Mouse (Mus musculus) liver, embryonic 16.5 days (tissue): ENCODE data around the gene Cdh23. TPM values are rescaled to one million over a fixed set of nuclear protein-coding genes. Genes with fewer than 3 reads are reported as not detected.

Experiments
- ATAC-seq: fragments of 200-750 bp; cut with Nextera tagmentation; 2 replicates; pipeline ENCODE4 v1.8.0; 2017; ENCODE audit warnings: low read depth, mild to moderate bottlenecking, moderate number of reproducible peaks, moderate library complexity
- H3K27ac ChIP-seq: fragments of 300-500 bp; sonication (generic); 2 replicates; pipeline ENCODE4 v1.5.1; 2014; ENCODE audit warnings: mild to moderate bottlenecking, low read length
- H3K27me3 ChIP-seq: fragments of 300-500 bp; sonication (generic); 2 replicates; pipeline ENCODE4 v1.6.1; 2014; ENCODE audit warnings: low read depth, low read length, mixed read lengths; ENCODE audit not compliant: control insufficient read depth, insufficient read depth
- H3K36me3 ChIP-seq: fragments of 300-500 bp; sonication (generic); 2 replicates; pipeline ENCODE4 v1.6.1; 2014; ENCODE audit warnings: mild to moderate bottlenecking; ENCODE audit not compliant: control insufficient read depth, insufficient read depth
- H3K4me1 ChIP-seq: fragments of 300-500 bp; sonication (generic); 2 replicates; pipeline ENCODE4 v1.6.1; 2014; ENCODE audit warnings: low read depth, low read length, mixed read lengths; ENCODE audit not compliant: control insufficient read depth
- H3K4me2 ChIP-seq: fragments of 300-500 bp; sonication (generic); 2 replicates; pipeline ENCODE4 v1.6.1; 2014; ENCODE audit warnings: low read depth, low read length, mixed read lengths
- H3K4me3 ChIP-seq: fragments of 300-500 bp; sonication (generic); 2 replicates; pipeline ENCODE4 v1.5.1; 2014; ENCODE audit warnings: low read depth, mild to moderate bottlenecking, low read length
- H3K9ac ChIP-seq: fragments of 300-500 bp; sonication (generic); 2 replicates; pipeline ENCODE4 v1.6.1; 2014; ENCODE audit warnings: low read depth, low read length
- H3K9me3 ChIP-seq: fragments of 300-500 bp; sonication (generic); replicated peaks from 2 replicates; pipeline ENCODE4 v1.6.1; 2016; ENCODE audit warnings: low read length; ENCODE audit not compliant: control insufficient read depth
- WGBS: fragments of 180-500 bp; shearing (Covaris S2); extraction: QIAGEN DNeasy Blood & Tissue Kit; methylation state at CpG from one replicate; pipeline ENCODE4 v1.1.7; 2014; ENCODE audit not compliant: insufficient replicate concordance; 5-methylcytosine and 5-hydroxymethylcytosine counted together
- polyA plus RNA-seq: library from polyadenylated mRNA; unstranded; fragments of >200 nt; fragmentation: Nextera tagmentation; extraction: Ambion mirVana; gene quantifications from 2 replicates; pipeline ENCODE4 v1.2.1, GENCODE M21; 2015

Cdh23 gene
- polyA plus RNA-seq, 1 experiment from 2014 or later: 0.65 TPM

DNA sequence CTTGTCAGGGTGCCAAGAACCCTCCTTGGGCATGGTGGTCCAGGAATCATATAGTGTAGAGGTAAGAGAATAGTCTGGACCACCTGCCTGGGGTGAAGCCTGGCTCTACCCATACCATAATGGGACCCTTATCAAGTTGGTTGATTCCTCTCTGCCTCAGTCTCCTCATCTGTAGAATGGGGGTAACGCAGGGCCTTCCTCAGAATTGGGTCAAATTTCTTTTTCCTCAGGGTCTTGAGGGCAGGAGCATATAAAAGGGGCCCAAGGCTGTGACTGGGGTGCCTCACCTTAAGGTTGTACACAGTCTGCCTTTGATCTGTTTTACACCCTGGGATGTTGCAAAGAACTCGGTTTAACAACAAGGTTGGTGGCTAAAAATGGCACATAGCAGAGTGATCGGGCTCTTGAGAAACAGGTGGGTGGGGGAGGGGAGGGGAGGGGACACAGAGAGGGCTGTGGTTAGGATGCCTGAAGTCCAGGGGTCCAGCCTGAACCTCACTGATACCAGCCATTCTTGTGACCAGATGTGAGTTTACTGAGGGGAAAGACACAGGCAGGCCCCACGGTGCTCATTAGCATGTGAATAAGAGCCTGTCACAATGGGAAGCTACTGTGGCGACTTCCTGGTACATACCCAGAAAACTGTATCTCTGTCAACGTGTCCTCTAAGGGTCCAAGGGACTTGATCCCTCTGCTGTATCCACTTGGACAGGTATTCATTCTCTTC is 305.9 kb downstream of the Cdh23 start:
- Histone ChIP-seq H3K4me3 (no peak overlapping the region), H3K9ac (no peak overlapping the region), H3K4me2 (no peak overlapping the region), H3K9me3 (no peaks in the 10 kb centered on the region), H3K27ac (peak overlapping the region; percentile 67), H3K36me3 (no peaks in the 10 kb centered on the region), H3K27me3 (no peaks in the 10 kb centered on the region), H3K4me1 (no peaks in the 10 kb centered on the region)
- 25% methylated on average over 6 of the region's 6 CpGs for WGBS
- no peak for ATAC-seq

DNA sequence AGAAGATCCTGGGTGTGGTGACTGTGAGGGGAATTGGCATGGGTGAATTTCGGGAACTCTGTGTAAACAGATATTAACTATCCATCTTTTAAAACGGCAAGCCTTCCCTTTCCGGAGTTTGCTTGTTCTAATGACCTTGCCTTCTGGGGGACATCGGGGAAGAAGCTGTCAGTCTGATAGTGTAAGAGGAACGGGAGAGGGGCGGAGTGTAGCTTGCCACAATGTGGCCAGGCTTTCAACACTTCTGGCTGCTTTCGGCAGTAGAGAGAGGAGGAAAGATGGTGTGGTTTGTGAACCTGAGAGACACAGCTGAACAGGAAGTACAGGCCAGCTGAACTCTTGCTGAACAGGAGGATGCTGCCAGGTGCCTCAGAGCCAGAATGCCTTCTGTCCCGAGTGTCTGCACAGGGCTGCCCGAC is 306.8 kb downstream of the Cdh23 start:
- no peak overlapping the region for H3K4me3 ChIP-seq
- H3K4me2 ChIP-seq: no peak overlapping the region
- H3K4me1 ChIP-seq: no peaks in the 10 kb centered on the region
- H3K27me3 ChIP-seq: no peaks in the 10 kb centered on the region
- no peak overlapping the region for H3K9ac ChIP-seq
- H3K9me3 ChIP-seq: no peaks in the 10 kb centered on the region
- ATAC-seq: 0 out of 2 replicates have a peak, but pooled peaks have one; percentile 32
- peak overlapping the region; percentile 30; the same call in 1 of the 2 replicates for H3K27ac ChIP-seq
- H3K36me3 ChIP-seq: no peaks in the 10 kb centered on the region
- WGBS: 8% methylated on average over 9 of the region's 9 CpGs

DNA sequence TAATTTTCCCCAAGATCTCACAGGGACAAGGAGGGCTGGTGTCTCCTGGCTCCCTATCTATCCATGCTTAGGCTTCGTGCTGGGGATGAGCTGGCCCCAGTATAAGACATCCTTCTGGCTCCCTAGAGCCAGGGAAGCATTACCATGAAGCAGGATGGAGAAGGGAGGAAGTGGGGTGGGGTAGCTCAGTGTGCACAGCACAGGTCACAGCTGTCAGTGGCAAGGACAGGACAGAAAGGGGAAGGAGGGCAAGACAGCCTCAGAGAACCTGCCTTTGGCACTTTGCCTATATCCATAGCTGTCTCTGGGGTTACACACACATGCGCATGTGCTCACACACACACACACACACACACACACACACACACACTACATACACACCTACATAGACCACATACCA is 308.0 kb downstream of the Cdh23 start:
- Histone ChIP-seq H3K36me3 (no peaks in the 10 kb centered on the region), H3K27me3 (no peaks in the 10 kb centered on the region), H3K9me3 (no peaks in the 10 kb centered on the region), H3K27ac (no peak overlapping the region), H3K9ac (no peak overlapping the region), H3K4me3 (no peak overlapping the region), H3K4me2 (no peak overlapping the region), H3K4me1 (no peaks in the 10 kb centered on the region)
- ATAC-seq: 0 out of 2 replicates have a peak, but pooled peaks have one; percentile 19
- WGBS: 46% methylated on average over 2 of the region's 2 CpGs

DNA sequence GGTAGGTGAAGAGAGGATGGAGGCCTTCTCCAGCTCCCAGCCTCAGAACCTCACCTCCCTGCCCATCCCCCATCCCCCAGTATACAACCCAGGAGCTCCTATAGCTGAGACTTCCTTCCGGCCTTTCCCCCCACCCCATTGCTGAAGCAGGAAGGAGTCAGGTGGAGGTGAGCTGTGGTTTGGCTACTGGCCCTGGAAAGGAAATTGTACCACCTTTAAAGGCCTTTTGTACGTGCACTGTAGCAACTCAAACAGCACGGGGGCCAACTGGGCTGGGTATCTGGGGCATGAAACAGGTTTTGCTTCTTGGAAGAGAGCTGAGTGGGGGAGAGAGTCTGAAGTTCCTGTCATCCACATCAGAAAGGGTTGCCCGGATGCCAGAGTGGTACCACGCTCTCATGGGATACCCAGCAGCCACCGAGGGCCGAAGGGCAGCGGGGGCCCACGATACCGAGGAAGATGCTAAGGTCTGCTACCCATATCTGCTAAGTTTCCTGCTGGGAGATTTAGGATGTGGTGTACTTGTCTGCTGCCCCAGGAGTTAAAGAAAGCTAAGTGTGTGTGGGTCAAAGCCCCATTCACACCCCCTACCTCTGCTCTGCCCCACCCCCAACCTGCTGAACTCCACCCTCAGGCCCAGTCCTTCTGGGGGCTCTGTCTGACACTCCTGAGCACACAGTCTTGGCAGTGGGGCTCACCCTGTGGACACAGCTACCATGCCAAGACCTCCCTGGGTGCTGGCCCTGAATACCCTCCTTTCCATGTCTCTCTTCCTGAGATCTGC is 315.0 kb downstream of the Cdh23 start:
- no peaks in the 10 kb centered on the region for H3K4me1 ChIP-seq
- H3K27ac ChIP-seq: no peak overlapping the region
- WGBS: 57% methylated on average over 10 of the region's 10 CpGs
- no peaks in the 10 kb centered on the region for H3K36me3 ChIP-seq
- H3K9ac ChIP-seq: no peak overlapping the region
- H3K27me3 ChIP-seq: no peaks in the 10 kb centered on the region
- no peaks in the 10 kb centered on the region for H3K9me3 ChIP-seq
- H3K4me3 ChIP-seq: no peak overlapping the region
- H3K4me2 ChIP-seq: no peak overlapping the region
- ATAC-seq: no peak

DNA sequence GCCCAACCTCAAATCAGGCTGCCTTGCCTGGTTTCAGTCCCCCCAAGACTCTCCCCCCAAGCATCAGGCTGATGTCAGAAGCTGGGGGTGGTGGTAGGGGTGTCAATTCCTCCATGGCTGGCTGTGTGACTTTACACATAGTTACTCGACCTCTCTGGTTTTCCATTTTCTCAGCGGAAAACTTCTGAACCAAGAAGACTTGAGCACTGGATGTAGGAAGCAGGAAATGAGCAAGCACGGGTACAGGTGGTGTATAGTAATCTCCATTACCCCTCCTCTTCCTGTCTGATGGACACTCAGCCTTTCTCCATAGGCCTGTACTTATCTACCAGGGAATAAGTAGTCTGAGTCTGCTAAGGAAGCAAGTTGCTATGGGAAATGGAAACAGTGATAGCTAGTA is 316.1 kb downstream of the Cdh23 start:
- no peaks in the 10 kb centered on the region for H3K36me3 ChIP-seq
- H3K27ac ChIP-seq: no peak overlapping the region
- no peak overlapping the region for H3K9ac ChIP-seq
- WGBS: 32% methylated on average over 3 of the region's 3 CpGs
- no peak for ATAC-seq
- no peaks in the 10 kb centered on the region for H3K9me3 ChIP-seq
- H3K4me2 ChIP-seq: no peak overlapping the region
- H3K4me3 ChIP-seq: no peak overlapping the region
- no peaks in the 10 kb centered on the region for H3K4me1 ChIP-seq
- H3K27me3 ChIP-seq: no peaks in the 10 kb centered on the region

DNA sequence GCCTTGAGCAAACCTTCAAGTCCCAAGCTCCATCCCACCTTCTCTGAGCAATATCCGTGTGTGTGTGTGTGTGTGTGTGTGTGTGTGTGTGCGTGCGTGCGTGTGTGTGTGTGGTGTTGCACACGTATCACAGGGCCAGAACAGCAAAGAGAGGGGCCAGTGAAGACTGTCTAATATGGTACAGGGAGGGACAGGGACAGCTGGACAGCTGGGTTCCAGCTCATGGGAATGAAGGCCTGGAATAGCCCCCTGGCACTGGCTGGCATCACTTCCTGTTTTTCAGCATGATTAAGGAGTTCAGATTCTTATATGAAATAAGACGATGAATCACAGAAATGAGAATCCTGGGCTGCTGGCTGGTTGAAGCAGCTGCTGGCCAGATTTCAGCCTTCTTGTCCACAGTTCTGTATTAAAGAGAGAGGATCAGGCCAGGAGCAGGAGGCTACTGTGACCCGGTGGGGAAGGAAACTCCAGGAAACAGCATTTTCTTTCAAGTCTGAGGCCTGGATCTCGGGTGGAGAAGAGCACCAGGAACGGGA is 316.8 kb downstream of the Cdh23 start:
- H3K4me2 ChIP-seq: no peak overlapping the region
- ATAC-seq: no peak
- H3K36me3 ChIP-seq: no peaks in the 10 kb centered on the region
- H3K27me3 ChIP-seq: no peaks in the 10 kb centered on the region
- H3K4me3 ChIP-seq: no peak overlapping the region
- 57% methylated on average over 9 of the region's 9 CpGs for WGBS
- H3K4me1 ChIP-seq: no peaks in the 10 kb centered on the region
- H3K27ac ChIP-seq: no peak overlapping the region
- H3K9me3 ChIP-seq: no peaks in the 10 kb centered on the region
- H3K9ac ChIP-seq: no peak overlapping the region

DNA sequence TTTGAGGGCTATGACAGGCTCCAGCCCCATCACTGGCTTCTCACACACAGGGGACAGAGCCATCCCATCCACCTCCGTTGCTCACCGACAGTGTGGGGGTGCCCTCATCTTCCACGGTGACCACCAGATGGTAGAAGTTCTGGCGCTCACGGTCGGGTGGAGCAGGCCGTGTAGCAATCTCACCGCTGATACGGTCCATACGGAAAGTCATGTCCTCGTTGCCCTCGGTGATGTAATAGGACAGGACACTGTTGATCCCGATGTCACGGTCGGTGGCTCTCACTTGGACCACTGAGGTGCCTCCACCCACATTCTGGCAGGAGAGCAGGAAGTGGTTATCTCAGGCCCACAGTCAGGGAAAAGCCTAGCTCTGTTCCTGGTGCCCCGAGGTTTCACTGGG is 319.6 kb downstream of the Cdh23 start:
- Histone ChIP-seq H3K4me1 (no peaks in the 10 kb centered on the region), H3K9ac (no peak overlapping the region), H3K9me3 (no peaks in the 10 kb centered on the region), H3K27me3 (no peaks in the 10 kb centered on the region), H3K36me3 (no peaks in the 10 kb centered on the region), H3K4me2 (no peak overlapping the region), H3K27ac (no peak overlapping the region), H3K4me3 (no peak overlapping the region)
- 63% methylated on average over 16 of the region's 16 CpGs for WGBS
- ATAC-seq: no peak

DNA sequence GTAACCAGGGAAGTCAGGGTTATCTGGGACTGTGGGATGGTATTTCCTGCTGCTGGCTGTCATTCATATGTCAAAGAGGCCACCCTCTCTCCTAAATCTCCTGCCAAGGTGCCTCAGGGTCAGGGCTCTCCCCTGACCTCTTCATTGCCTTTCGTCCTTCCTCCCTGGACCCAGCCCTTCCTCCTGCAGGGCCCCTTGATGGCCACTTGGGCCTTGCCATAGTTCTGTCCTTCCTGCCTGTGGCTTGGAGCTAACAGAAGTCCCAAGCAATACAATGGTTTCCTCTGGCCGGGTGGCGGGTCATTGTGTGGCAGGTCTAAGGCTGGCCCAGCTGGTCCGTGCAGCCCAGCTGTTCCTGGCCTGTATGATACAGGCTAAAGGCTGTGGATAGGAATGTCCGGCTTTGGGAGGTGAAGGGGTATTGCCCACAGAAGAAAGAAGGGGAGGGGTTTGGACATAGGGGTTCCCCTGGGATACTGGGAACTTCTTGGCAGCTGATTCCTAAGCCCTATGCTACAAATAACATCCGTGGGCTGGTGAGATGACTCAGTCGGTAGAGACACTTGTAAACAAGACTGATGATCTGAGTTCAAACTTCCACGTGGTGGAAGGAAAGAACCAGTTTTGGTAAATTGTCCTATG is 322.2 kb downstream of the Cdh23 start:
- Histone ChIP-seq H3K4me3 (no peak overlapping the region), H3K9ac (no peak overlapping the region), H3K27me3 (no peaks in the 10 kb centered on the region), H3K36me3 (no peaks in the 10 kb centered on the region), H3K4me2 (no peak overlapping the region), H3K9me3 (no peaks in the 10 kb centered on the region), H3K4me1 (no peaks in the 10 kb centered on the region; the same call in 1 of the 2 replicates), H3K27ac (no peak overlapping the region)
- peak; percentile 25; the same call in 1 of the 2 replicates for ATAC-seq
- 38% methylated on average over 8 of the region's 8 CpGs for WGBS
